Mouse (Mus musculus) limb, embryonic 11.5 days (tissue): ENCODE measurements around the gene Mllt3. TPM values are rescaled to one million over a fixed set of nuclear protein-coding genes. Genes with fewer than 3 reads are reported as not detected.

Experiments
- ATAC-seq: fragments of 200-750 bp; cut with Nextera tagmentation; 2 replicates; pipeline ENCODE4 v1.8.0; 2017; ENCODE audit warnings: low read depth; ENCODE audit not compliant: insufficient number of reproducible peaks, low FRiP score, low TSS enrichment
- DNase-seq: peaks from one replicate; pipeline ENCODE4 v3.0.0-alpha.2; 2015; ENCODE audit warnings: low spot score
- H3K27ac ChIP-seq: fragments of 300-500 bp; sonication (generic); replicated peaks from 2 replicates; pipeline ENCODE4 v1.5.1; 2014; ENCODE audit warnings: low read depth, mild to moderate bottlenecking, low read length
- H3K27me3 ChIP-seq: fragments of 300-500 bp; sonication (generic); 2 replicates; pipeline ENCODE4 v1.6.1; 2014; ENCODE audit warnings: mild to moderate bottlenecking, low read length, mixed read lengths; ENCODE audit not compliant: control insufficient read depth, insufficient read depth
- H3K36me3 ChIP-seq: fragments of 300-500 bp; sonication (generic); 2 replicates; pipeline ENCODE4 v1.6.1; 2014; ENCODE audit warnings: mild to moderate bottlenecking, low read length, moderate library complexity, mixed read lengths; ENCODE audit not compliant: control insufficient read depth, insufficient read depth
- H3K4me1 ChIP-seq: fragments of 300-500 bp; sonication (generic); 2 replicates; pipeline ENCODE4 v1.6.1; 2014; ENCODE audit warnings: low read length, mixed read lengths; ENCODE audit not compliant: control insufficient read depth, insufficient read depth
- H3K4me2 ChIP-seq: fragments of 300-500 bp; sonication (generic); 2 replicates; pipeline ENCODE4 v1.6.1; 2014; ENCODE audit warnings: low read depth, mild to moderate bottlenecking, moderate library complexity; ENCODE audit not compliant: severe bottlenecking
- H3K4me3 ChIP-seq: fragments of 300-500 bp; sonication (generic); 2 replicates; pipeline ENCODE4 v1.5.1; 2014; ENCODE audit warnings: low read depth, low read length
- H3K9ac ChIP-seq: fragments of 300-500 bp; sonication (generic); 2 replicates; pipeline ENCODE4 v1.6.1; 2014; ENCODE audit warnings: mild to moderate bottlenecking, low read length
- H3K9me3 ChIP-seq: fragments of 300-500 bp; sonication (generic); 2 replicates; pipeline ENCODE4 v1.6.1; 2016; ENCODE audit warnings: low read length; ENCODE audit not compliant: control insufficient read depth
- WGBS: fragments of 180-500 bp; shearing (Covaris S2); extraction: QIAGEN DNeasy Blood & Tissue Kit; methylation state at CpG from one replicate; pipeline ENCODE4 v1.1.7; 2014; 5-methylcytosine and 5-hydroxymethylcytosine counted together
- polyA plus RNA-seq: library from polyadenylated mRNA; unstranded; fragments of >200 nt; fragmentation: Nextera tagmentation; extraction: Ambion mirVana; gene quantifications from 2 replicates; pipeline ENCODE4 v1.2.1, GENCODE M21; 2014

The Mllt3 gene
- polyA plus RNA-seq, 1 experiment from 2014 or later = 60.0 TPM

- Histone ChIP-seq H3K4me1 (no peaks in the 10 kb centered on the region), H3K27me3 (no peaks in the 10 kb centered on the region), H3K27ac (no peak overlapping the region), H3K4me3 (no peak overlapping the region), H3K36me3 (no peaks in the 10 kb centered on the region), H3K9me3 (no peaks in the 10 kb centered on the region), H3K4me2 (no peak overlapping the region), H3K9ac (no peak overlapping the region)
- no peak for DNase-seq
- no peak for ATAC-seq
- 84% methylated on average over 4 of the region's 4 CpGs for WGBS
Observed at GRCm38 (mm10) chr4:87902584-87902983, 130.6 kb downstream of the Mllt3 start.

- H3K27ac ChIP-seq = no peak overlapping the region
- H3K9me3 ChIP-seq = no peaks in the 10 kb centered on the region
- no peak overlapping the region for H3K9ac ChIP-seq
- no peak overlapping the region for H3K4me2 ChIP-seq
- ATAC-seq = no peak
- H3K4me1 ChIP-seq = no peaks in the 10 kb centered on the region
- no peak for DNase-seq
- no peaks in the 10 kb centered on the region for H3K36me3 ChIP-seq
- no peaks in the 10 kb centered on the region for H3K27me3 ChIP-seq
- 2% methylated on average over 1 of the region's 1 CpGs for WGBS
- H3K4me3 ChIP-seq = no peak overlapping the region
Observed at GRCm38 (mm10) chr4:87901166-87901565, 132.0 kb downstream of the Mllt3 start.

- H3K9ac ChIP-seq = no peak overlapping the region
- H3K27me3 ChIP-seq = no peaks in the 10 kb centered on the region
- WGBS = 83% methylated on average over 3 of the region's 3 CpGs
- ATAC-seq (no peak), DNase-seq (no peak)
- no peaks in the 10 kb centered on the region; the same call in 1 of the 2 replicates for H3K4me1 ChIP-seq
- H3K9me3 ChIP-seq = no peaks in the 10 kb centered on the region
- no peak overlapping the region for H3K4me2 ChIP-seq
- no peak overlapping the region for H3K27ac ChIP-seq
- H3K4me3 ChIP-seq = no peak overlapping the region
- H3K36me3 ChIP-seq = no peaks in the 10 kb centered on the region
Observed at GRCm38 (mm10) chr4:87893498-87893897, 139.7 kb downstream of the Mllt3 start.

- H3K9ac ChIP-seq = no peak overlapping the region
- ATAC-seq = no peak
Observed at GRCm38 (mm10) chr4:87893012-87893411, 140.2 kb downstream of the Mllt3 start.

GRCm38 (mm10) chr4:87883225-87883875 lies 149.8 kb downstream of the Mllt3 start:
- ATAC-seq = no peak

More at GRCm38 (mm10) chr4:87893012-87893411, 140.2 kb downstream of the Mllt3 start:
- Histone ChIP-seq H3K9me3 (no peaks in the 10 kb centered on the region), H3K27ac (no peak overlapping the region), H3K27me3 (no peaks in the 10 kb centered on the region), H3K4me1 (no peaks in the 10 kb centered on the region; the same call in 1 of the 2 replicates), H3K4me3 (no peak overlapping the region), H3K4me2 (no peak overlapping the region), H3K36me3 (no peaks in the 10 kb centered on the region)
- DNase-seq = no peak
- WGBS = 92% methylated on average over 4 of the region's 4 CpGs

GRCm38 (mm10) chr4:87881995-87882394 lies 151.2 kb downstream of the Mllt3 start:
- ATAC-seq (no peak), DNase-seq (no peak)
- Histone ChIP-seq H3K4me2 (no peak overlapping the region), H3K9ac (no peak overlapping the region), H3K4me3 (no peak overlapping the region), H3K4me1 (no peaks in the 10 kb centered on the region), H3K27me3 (no peaks in the 10 kb centered on the region), H3K36me3 (no peaks in the 10 kb centered on the region), H3K27ac (no peak overlapping the region), H3K9me3 (no peaks in the 10 kb centered on the region)
- WGBS = 100% methylated on average over 1 of the region's 1 CpGs

More at GRCm38 (mm10) chr4:87883225-87883875, 149.8 kb downstream of the Mllt3 start:
- Histone ChIP-seq H3K27me3 (no peaks in the 10 kb centered on the region), H3K4me3 (no peak overlapping the region), H3K36me3 (no peaks in the 10 kb centered on the region), H3K9me3 (no peaks in the 10 kb centered on the region), H3K9ac (no peak overlapping the region), H3K4me2 (no peak overlapping the region), H3K27ac (no peak overlapping the region), H3K4me1 (no peaks in the 10 kb centered on the region)
- no peak for DNase-seq
- 81% methylated on average over 5 of the region's 5 CpGs for WGBS

GRCm38 (mm10) chr4:87881583-87881982 lies 151.6 kb downstream of the Mllt3 start:
- no peak overlapping the region for H3K4me2 ChIP-seq
- no peak overlapping the region for H3K4me3 ChIP-seq
- ATAC-seq (no peak), DNase-seq (no peak)
- no peaks in the 10 kb centered on the region for H3K9me3 ChIP-seq
- H3K9ac ChIP-seq = no peak overlapping the region
- H3K36me3 ChIP-seq = no peaks in the 10 kb centered on the region
- H3K27ac ChIP-seq = no peak overlapping the region
- no peaks in the 10 kb centered on the region for H3K4me1 ChIP-seq
- no peaks in the 10 kb centered on the region for H3K27me3 ChIP-seq
- WGBS = 89% methylated on average over 2 of the region's 2 CpGs

GRCm38 (mm10) chr4:87880297-87880696 lies 152.9 kb downstream of the Mllt3 start:
- Histone ChIP-seq H3K27me3 (no peaks in the 10 kb centered on the region), H3K9ac (no peak overlapping the region), H3K27ac (no peak overlapping the region), H3K4me3 (no peak overlapping the region), H3K9me3 (no peaks in the 10 kb centered on the region), H3K36me3 (no peaks in the 10 kb centered on the region), H3K4me2 (no peak overlapping the region), H3K4me1 (no peaks in the 10 kb centered on the region)
- 86% methylated on average over 2 of the region's 2 CpGs for WGBS
- ATAC-seq (no peak), DNase-seq (no peak)

GRCm38 (mm10) chr4:87878701-87879100 lies 154.5 kb downstream of the Mllt3 start:
- Histone ChIP-seq H3K27me3 (no peaks in the 10 kb centered on the region), H3K9me3 (no peaks in the 10 kb centered on the region), H3K4me3 (no peak overlapping the region), H3K4me1 (no peaks in the 10 kb centered on the region), H3K4me2 (no peak overlapping the region), H3K9ac (no peak overlapping the region), H3K36me3 (no peaks in the 10 kb centered on the region), H3K27ac (no peak overlapping the region)
- ATAC-seq (no peak), DNase-seq (no peak)
- WGBS = 87% methylated on average over 6 of the region's 6 CpGs
